Mouse (Mus musculus) adrenal gland, postnatal 25 days (tissue): Measurements from ENCODE around the gene Clptm1. TPM values are rescaled to one million over a fixed set of nuclear protein-coding genes. Genes with fewer than 3 reads are reported as not detected.
"Not testable (repeated sequence)": the region's sequence is repeated elsewhere in the genome, so short reads cannot be mapped to it uniquely, and the experiment has no call there.

ENCODE experiments used
- DNase-seq: peaks from one replicate; pipeline ENCODE4 v3.0.0; 2021; ENCODE audit warnings: mixed read lengths
- total RNA-seq: library from RNA; stranded (reverse); gene quantifications from 2 replicates; pipeline ENCODE4 v1.2.3, GENCODE M21; 2021

The Clptm1 gene
- total RNA-seq, 1 experiment from 2014 or later = 148 TPM

DNA sequence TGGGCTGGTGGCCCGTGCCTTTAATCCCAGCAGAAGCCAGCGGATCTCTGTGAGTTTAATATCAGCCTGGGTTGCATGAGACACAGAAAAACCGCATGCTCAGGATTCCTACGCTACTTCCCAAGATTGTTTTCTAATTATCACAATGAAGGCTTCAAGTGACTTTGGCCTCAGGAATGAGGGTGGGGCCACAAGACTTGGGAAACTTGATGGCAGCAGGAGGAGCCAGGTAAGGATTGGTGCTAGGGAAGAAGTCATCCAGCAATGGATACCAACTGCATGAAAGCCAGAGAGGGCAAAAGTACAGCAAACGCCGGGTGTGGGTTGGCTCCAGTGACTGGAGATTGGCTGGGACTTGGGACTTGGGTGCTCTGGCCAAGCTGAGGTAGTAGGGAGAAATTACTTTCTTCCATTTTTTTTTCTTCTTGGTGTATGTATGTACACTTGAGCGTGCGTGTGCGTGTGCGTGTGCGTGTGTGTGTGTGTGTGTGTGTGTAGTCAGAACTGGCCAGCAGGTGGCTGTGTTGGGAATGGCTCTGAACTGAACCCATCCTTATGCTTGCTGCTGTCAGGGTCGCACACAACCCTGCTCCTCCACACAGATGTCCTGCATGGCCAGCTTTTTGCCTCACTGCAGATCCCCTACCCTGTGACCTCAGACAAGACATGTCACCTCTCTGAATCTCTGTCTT is 55.0 kb downstream of the Clptm1 start:
- no peak for DNase-seq

DNA sequence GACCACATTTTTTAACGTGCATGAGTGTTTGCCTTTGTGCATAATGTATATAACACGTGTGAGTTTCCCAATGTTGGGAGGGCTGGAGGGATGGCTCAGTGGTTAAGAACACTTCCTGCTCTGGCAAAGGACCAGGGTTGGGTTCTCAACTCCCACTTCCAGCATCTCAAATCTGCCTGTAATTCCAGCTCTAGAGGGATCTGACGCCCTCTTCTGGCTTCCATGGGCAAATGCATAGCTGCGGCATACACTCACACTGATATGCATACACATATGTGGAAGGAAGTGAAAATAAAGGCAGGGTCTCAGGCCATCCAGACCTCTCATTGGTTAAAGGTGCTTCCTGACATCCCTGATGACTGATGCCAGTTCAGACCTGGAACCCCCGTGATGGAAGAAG is 57.5 kb downstream of the Clptm1 start:
- no peak for DNase-seq

DNA sequence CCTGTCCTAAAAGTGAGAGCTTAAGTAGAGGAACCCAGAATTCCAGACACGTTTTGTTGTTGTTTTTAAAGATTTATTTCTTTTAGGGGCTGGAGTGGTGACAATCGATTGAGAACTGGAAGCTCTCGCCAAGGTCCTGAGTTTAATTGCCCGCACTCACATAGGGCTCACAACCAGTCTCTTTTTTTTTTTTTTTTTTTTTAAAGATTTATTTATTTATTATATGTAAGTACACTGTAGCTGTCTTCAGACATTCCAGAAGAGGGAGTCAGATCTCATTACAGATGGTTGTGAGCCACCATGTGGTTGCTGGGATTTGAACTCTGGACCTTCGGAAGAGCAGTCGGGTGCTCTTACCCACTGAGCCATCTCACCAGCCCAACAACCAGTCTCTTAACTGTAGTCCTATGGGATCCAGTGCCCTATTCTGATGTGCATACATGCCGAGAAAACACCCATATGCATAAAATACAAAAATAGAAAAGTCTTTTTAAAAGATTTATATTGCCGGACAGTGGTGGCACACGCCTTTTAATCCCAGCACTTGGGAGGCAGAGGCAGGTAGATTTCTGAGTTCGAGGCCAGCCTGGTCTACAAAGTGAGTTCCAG is 60.1 kb downstream of the Clptm1 start:
- not testable (repeated sequence) for DNase-seq

DNA sequence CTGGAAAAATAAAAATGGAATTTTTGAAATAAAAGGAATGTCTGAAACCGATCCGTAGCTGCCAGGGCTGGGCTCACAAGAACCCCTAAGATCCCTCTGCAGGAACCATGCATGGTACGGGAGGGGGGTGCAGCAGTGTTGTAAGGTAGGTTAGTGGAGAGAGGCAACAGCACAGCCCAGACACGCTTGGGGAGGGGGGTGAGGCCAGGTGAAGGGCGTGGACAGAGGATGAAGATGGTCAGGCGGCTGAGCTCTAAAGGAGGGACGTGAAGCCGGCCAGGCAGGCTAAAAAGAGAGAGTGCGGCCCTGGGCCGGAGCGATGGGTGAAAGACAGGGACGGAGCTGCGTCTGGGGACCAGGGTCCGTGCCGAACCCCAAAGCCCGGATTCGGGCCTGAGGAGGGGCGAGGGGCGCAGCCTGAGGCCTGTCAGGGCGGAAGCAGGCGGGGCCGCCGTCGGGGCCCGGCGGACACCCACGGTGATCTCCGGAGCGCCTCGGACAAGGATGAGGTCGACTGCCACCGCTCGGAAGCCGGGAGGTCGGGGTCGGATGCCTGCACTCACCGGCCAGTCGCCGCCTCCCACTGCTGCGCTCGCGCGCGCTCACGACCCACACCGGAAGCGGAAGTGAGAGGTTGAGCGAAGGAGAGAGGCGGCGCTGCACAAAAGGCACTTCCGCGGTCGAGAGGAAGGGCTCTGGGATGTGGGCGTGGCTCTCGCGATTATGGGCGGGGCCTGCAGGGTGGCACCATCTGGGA is 60.8 kb downstream of the Clptm1 start, which contains the start of gene Clasrp:
Gene Clasrp (minus strand): TSS at position 638 of the 757 bp plus-strand sequence.
- DNase-seq = peak; percentile 97

DNA sequence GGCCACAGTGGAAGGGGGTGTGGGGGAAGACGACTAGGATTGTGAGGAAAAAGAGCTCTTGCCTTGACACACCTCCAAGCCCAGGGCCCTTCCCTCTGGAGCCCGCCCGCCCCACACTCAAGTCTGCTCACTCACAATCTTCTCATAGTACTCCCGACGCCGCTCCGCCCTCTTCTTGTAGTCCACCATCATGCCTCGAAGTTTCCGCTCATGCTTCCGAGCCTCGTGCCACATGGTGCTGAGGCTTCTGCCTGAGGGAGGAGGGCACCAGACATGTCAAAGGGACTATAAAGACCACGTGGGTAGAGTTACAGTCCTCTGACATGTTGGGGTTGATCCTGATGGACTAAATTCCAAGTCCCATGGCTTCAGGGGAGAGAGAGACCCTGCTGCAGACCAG is 61.8 kb downstream of the Clptm1 start:
- DNase-seq = no peak

DNA sequence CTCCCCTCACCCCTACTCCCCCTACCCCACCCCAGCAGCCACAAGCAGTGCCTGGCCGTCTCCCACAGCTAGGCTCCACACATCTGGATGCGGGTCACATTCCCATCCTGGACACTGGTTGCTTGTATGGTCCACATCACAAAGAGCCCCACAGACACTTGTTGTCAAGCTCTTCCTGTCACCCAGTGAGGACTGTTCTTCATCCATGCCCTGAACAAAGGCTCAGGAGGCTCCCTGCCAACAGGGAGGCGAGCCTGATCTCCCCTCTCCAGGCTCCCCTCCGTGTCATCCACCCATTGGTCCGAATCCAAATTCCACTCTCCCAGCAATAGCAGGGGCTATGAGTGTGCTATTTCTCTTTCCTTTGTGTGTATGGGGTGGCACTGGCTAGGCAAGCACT is 64.3 kb downstream of the Clptm1 start:
- no peak for DNase-seq

DNA sequence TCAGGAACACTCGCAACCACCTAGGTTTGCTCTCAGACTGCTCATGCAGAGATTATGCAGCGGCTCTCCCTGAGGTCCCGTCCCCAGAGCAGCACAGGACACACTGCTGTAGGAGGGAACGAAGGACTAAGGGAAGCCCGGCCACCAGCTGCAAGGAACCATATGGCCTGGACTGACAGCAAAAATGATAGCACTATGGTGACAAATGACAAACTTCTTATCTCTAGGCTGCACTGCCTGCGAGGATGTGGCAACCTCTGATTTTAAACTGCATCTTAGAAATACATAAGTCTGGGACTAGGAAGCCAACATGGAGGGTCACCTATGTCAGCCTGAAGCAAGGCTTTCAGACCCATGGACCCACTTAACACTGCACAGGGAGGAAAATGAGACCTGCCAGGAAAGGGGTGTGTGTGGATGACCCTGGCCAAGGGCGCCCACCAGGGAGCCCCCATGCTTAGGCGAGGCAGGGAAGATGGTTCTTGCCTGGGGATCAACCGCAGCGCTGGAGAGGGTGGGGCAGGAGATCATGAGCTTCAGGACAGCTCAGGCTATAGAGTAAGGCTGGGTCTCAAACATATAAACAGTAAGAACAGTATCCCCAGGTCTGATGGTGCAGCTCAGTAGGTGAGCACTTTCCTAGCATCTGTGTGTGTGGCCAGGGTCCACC is 71.6 kb downstream of the Clptm1 start:
- no peak for DNase-seq

DNA sequence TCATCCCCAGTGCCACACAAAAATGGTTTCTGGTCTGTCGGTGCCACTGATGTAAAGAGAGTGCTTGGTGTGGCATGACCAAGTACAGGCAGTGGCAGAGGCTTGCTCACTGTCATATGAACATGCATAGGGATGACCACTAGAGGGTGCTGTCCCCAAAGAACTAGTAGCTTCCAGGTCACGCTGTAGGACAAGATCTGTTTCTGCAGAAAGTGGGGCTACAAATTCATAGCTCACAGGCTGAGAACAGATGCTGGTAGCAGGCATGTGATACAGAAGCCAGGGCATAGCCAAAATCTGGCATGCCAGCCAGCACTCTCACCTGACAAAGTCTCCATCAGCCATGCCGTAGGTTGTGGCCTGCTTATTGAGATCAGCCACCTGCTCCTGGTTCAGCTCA is 74.9 kb downstream of the Clptm1 start:
- DNase-seq = peak; percentile 63

DNA sequence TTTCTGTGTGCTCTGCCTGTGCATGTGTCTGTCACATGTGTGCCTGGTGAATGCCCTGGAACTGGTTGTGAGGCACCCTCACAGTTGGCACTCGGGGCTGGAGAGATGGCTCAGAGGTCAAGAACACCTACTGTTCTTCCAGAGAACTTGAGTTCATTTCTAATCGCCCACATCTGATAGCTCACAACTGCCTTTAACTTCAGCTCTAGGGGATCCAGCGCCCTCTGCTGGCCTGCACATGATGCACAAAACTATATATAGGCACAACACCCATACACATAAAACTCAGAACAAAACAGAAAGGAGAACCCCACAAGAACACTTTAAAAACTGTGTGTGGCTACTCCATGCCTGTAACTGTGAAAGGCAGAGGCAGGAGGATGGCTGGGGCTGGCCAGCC is 75.6 kb downstream of the Clptm1 start:
- peak; percentile 62 for DNase-seq

DNA sequence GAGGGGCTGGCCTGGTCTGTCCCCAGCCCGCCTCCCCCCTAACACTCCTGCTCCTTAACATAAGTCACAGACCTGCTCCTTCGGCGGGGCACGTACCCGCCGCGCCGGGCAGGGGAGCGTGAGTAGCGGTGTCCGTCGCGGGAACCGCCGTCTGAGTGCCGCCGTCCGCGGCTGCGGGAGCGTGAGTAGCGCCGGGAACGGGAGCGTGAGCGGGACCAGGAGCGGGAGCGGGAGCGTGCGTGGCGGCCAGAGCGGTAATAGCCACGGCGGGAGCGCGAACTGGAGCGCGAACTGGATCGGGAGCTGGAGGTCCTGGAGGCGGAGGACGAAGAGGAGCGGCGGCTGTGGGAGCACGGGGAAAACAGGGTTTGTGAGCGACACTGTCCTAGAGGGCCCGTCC is 78.6 kb downstream of the Clptm1 start:
- no peak for DNase-seq

Other genes with a start within 250 kb of the Clptm1 start
- gene Mark4, start 206.2 kb downstream of the Clptm1 start, total RNA-seq = 56.0 and 69.2 TPM in 2 replicates
- 31.9 and 38.0 TPM in 2 replicates for gene Exoc3l2, start 201.7 kb downstream of the Clptm1 start, total RNA-seq
- 13.0 and 15.9 TPM in 2 replicates for gene Bloc1s3, start 156.7 kb downstream of the Clptm1 start, total RNA-seq
- 76.5 and 92.1 TPM in 2 replicates for gene Trappc6a, start 156.6 kb downstream of the Clptm1 start, total RNA-seq
- gene Nkpd1, start 147.2 kb downstream of the Clptm1 start, total RNA-seq = not detected in 2 replicates
- gene Ppp1r37, start 102.0 kb downstream of the Clptm1 start, total RNA-seq = 74.4 and 81.6 TPM in 2 replicates
- gene Zfp296, start 87.7 kb downstream of the Clptm1 start, total RNA-seq = 0.62 and 0.73 TPM in 2 replicates
- 75.6 and 93.0 TPM in 2 replicates for gene Gemin7, start 87.4 kb downstream of the Clptm1 start, total RNA-seq
- 57.4 and 67.6 TPM in 2 replicates for gene Clasrp, start 60.5 kb downstream of the Clptm1 start, total RNA-seq
- gene Relb, start 35.6 kb downstream of the Clptm1 start, total RNA-seq = 25.6 and 32.3 TPM in 2 replicates
- 3.1 TPM in 1 of 2 replicates, not detected in the other for gene Apoc2, start 12.9 kb upstream of the Clptm1 start, total RNA-seq
- gene Gm44805, start 16.4 kb upstream of the Clptm1 start, total RNA-seq = 1.0 and 3.9 TPM in 2 replicates
- gene Apoc4, start 16.4 kb upstream of the Clptm1 start, total RNA-seq = 86.9 and 90.9 TPM in 2 replicates
- gene Apoc1, start 27.6 kb upstream of the Clptm1 start, total RNA-seq = 1,269 and 1,513 TPM in 2 replicates
- gene Apoe, start 34.2 kb upstream of the Clptm1 start, total RNA-seq = 714 and 971 TPM in 2 replicates
- gene Tomm40, start 50.4 kb upstream of the Clptm1 start, total RNA-seq = 96.1 and 115 TPM in 2 replicates
- gene Nectin2, start 85.5 kb upstream of the Clptm1 start, total RNA-seq = 62.3 and 66.9 TPM in 2 replicates
- gene Bcam, start 106.0 kb upstream of the Clptm1 start, total RNA-seq = 37.2 TPM in 2 replicates
- gene Cblc, start 131.8 kb upstream of the Clptm1 start, total RNA-seq = 0.55 TPM in 1 of 2 replicates, not detected in the other
- 26.5 and 34.5 TPM in 2 replicates for gene Bcl3, start 157.7 kb upstream of the Clptm1 start, total RNA-seq
- 0.55 and 1.6 TPM in 2 replicates for gene Gm19345, start 187.0 kb upstream of the Clptm1 start, total RNA-seq
- not detected in 2 replicates for gene Ceacam16, start 196.3 kb upstream of the Clptm1 start, total RNA-seq
- gene Ceacam19, start 222.9 kb upstream of the Clptm1 start, total RNA-seq = not detected in 2 replicates